Mouse (Mus musculus) CD8-positive naive resting alpha-beta T cell, adult 2 months (primary cell): ENCODE results near the gene Edem2.
A peak's percentile ranks its signal among the peaks of the same experiment; 100 is the strongest.

Experiments used
- DNase-seq, 2 experiments: peaks; one replicate each; pipeline ENCODE4 v3.0.0; 2022; ENCODE audit warnings: low read depth in 2 of 2, low spot score in 2 of 2

Gene Edem2

DNA sequence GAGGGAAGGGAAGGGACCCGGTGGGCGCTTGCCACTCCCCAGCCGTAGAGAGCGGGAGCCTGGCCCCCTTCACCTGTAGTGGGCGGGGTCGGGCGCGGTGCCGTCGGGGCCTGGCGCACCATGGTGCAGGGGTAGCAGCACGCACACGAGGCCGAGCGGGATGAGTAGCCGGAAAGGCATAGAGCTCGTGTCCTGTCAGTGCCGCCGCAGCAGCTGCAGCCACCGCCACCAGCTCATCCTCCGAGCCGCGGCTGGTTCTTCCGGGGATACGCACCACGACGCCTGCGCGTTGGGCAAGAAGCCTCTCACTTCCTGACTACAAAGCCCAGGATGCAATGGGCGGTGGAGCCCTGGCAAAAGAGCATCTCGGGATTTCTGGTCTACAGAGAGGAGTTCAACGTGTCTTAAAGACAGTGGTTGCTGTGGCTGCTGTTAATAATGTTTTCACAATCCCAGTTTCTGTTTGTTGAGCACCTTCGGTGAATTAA, at the start of gene Edem2:
TSS of gene Edem2 (minus strand) at position 318 of the 488 bp plus-strand sequence.
- DNase-seq = peak; percentile 88 to 93

DNA sequence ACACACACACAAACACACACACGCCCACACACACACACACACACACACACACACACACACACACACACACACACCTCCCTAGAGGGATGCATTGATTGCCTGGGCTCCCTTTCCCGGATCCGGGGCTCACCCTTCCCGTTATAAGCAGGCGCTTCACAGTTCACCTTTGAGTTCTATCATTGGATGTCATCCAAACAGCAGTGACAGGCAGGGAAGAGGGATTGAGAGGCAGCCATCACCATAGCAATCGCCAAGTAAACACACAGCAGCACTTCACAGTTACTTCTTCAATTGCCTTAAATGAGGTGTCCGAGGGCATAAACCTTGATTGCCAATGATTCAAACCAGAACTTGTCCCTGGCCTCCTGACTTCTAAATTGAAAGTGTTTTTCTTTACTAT, 49.8 kb upstream of the Edem2 start:
- DNase-seq = no peak

DNA sequence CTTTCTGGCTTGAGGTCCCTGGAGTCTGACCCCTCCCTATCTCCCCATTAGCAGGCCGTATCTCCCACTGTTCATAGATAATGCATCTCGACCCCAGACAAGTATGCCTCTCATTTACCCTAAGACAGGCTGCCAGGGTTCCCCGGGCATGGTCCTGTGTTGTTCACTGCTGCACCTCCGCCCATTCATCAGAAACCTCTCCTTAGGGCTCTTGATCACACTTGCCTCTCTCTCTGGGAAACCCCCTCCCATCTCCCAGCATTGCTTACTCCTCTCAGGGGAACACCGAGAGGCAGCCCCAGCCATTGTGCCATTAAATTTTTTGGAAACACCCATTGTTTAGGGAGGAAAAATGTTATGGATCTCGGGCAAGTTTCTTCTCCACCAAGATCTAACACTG, 48.7 kb upstream of the Edem2 start:
- no peak for DNase-seq

DNA sequence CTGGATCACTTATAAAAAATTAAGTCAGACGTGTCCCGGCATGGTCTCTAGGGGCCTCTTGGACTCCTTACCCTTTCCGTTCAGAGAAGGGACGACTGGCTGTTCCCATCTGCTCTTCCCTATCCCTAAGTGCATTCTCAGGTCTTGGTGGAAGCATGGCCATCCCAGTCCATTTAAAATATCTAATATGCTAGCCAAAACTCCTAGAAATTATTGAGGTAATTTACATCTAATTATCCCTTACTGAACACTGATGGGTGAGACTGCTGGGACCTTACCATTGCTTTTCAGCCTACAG, 48.4 kb upstream of the Edem2 start:
- no peak for DNase-seq

DNA sequence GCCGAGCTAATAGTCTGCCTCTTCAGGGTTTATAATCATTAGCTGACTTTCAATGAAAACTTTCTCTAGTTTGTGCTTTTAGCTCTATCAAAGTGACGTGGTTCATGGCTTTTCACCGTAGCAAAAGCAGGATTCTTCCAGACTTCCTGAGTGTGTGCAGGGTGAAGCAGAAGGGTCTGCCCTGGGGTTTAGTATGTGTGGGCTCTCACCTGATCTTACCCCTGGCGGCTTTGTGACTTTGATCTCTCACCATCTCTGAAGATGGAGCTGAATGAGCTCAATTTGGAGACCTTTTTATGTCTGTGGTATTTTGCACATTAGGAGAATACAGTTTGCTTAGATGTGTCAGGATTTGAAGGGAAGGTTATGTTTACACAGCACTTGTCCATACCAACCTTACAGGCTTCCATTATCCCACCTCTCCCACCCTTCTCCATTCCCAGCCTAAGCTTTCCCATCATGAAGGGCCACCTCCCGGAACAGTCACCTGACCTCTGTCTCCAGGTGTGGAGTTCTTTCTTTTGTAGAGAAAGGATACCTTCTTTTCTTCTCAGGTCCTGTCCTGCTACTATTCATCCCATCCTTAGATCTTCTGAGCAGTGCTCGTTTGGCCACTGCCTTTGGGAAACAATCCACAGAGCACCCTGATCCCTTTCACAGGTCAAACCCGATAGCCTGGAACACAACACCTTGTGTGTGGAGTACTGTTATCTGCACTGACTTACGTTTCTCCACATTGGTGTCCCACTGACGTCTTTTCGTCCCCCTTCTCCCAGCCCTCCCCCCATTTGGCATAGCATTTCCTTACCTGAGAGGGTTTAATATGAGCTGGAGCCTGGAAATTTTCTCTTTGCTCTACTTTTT, 47.8 kb upstream of the Edem2 start:
- DNase-seq = no peak

DNA sequence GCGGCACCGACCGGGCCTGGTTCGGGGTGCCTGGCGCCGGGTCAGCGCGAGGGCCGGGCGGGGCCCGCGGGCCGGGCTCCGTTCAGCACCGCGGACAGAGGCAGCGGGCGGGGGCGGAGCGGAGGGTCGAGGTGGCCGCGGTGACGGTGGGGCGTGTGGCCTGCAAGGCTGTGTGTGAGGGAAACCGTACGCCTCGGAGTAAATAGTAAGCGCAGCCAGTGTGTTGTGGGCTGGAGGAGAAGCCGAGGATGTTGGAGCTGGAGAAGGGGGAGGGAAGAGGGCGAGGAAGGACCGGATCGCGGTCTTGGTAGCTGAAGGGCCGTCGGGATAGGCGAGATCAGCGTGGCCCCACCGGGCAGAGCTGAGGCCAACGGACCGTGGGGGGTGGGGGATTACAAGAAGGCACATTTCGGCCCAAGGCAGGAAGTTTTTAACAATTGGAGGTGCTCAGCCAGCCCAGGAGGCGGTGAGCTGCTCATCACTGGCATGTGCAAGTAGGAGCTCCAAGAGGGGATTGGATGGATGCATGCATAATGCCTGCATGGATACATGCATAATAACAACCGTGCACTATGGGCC, 46.5 kb upstream of the Edem2 start:
- DNase-seq = no peak

DNA sequence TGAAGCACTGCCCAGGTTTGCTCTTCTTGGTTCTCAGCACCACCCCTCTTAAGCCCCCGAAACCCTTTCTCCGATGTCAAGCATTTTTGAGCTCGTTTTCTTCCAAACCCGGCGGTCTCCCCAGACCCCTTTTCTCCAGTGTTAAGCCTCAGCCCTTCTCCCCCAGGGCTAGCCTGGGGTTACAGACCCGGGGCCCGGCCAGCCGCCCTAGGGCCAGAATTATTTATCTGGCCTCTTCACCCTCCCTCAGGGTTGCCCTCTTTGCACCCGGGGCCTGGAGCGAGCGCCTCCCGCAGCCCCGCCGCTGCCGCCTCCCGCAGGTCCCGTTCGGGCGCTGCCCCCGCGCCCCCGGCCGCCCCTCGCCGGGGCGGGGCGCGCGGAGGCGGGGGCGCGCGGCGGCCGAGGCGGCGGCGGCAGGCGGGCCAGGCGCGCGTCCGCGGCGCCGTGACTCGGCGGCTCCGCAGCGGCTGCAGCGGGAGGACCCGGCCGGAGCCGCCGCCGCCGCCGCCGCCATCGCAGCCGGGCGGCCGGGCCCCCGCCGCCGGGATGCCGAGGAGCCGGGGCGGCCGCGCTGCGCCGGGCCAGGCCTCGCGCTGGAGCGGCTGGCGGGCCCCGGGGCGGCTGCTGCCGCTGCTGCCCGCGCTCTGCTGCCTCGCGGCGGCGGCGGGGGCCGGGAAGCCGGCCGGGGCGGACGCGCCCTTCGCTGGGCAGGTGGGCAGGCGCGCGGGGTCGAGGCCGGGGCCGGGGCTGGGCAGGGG, 45.8 kb upstream of the Edem2 start, which contains the start of gene Mmp24:
TSS of gene Mmp24 (plus strand) at position 416 of the 758 bp plus-strand sequence.
- no peak for DNase-seq

DNA sequence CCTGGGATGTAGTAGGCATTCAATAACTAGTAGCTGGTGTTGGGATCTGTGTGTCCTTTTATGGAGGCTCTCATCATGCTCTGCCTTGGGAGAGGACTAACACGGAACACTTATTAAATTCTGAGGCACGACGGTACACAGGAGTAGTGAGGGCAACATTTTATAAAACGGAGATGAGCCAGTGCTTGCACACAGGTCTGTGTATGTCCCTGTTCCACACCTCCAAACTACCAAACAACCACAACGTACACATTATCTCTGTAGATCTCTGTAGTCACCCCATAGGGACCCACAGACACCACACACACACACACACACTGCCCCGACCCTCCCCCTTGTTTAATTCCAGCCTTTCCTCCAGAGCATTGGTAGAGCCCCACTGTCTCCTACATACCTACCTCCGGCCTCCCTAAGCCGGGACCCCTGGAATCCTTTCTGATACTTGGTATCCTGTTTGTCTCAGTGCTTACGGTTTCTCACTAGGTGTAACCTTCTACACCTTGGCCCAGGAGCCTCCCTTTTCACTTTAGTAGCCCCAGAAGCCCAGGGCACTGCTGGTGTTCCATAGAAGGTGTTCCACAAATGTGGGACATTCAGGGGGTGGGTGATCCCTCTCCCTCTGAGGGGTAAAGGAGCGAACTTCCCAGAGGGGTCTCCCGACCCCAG, 45.1 kb upstream of the Edem2 start:
- no peak for DNase-seq

DNA sequence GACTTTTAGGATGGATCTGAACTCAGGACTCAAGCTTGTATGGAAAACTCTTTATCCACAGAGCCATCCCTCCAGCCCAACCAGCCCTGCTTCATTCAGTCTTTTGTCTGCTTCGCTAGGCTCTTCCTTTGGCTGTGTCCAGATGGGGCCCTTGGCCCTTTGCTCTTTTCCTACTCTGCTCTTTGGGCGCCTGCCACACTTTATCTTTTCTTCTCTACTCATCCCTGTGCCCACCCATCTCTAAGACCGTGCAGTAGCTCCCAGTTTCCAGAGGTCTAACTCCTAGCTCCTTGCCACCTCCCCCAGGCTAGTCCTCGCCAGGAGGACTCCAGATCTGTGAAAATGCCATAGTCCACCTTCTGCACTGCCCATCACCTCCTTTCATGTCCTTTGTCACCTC, 44.4 kb upstream of the Edem2 start:
- DNase-seq = no peak

DNA sequence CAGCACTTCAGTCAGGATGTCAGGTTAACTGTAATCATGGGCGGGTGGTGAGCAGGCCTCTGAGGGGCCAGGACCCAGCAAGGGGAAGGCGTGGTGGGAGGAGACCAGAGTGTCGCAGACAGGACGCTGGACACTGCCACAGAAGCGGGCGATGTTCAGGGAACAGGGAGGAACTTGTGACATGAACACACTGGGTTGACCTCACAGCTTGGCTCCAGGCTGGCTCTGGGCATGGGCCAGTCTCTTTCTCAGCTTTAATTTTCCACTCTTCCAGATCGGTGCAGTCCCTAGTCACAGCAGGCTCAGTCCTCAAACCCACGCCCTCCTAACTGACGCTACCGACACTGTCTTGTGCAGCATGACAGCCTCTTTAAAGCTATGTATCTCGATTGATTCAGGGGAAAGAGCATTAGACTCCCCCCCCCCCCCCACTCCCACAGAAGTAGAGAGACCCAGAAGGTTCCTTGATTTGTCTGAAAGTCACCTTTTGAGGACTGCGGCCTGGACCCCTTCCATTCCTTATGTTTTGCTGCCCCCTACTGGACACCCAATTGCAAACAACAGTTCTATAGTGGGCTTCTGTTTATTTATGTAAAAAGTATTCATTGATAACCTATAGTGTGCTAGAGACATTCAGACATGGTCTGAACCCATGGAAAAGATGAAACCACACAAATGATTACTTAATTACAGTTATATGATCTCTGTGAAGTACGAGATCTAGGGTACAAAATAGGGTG, 35.6 kb upstream of the Edem2 start:
- peak; percentile 79 to 80 for DNase-seq

DNA sequence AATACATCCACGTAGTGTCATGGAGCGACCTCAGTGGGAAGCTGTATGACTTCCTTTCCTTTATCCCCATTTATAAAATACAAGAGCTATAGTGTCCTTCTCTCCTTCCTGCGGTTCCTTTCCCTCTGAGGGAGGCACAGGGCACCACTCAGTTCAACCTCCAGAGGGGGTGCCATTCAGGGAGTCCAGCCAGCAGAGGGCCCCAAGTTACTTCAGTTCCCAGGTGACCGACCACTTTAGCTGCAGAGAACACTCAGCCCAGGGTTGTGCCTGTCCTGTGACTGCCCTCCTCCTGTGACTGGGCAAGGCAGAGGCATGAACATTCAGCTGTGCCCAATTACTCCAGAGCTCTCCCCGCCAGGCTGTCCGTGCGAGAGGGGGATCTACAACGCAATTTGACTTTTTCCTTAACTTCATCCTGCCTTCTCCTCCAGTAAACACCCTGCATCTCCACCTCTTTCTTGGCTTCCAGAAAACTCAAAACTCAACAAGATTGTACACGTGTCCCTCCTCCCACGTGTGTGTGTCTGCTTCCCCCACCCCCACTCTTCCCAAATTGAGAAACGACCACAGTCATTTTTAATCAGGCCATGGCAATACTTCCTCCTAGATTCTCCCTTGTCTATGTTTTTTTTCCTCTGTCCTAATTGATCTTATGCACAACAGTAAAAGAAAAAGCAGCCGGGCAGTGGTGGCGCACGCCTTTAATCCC, 27.7 kb upstream of the Edem2 start:
- no peak for DNase-seq

DNA sequence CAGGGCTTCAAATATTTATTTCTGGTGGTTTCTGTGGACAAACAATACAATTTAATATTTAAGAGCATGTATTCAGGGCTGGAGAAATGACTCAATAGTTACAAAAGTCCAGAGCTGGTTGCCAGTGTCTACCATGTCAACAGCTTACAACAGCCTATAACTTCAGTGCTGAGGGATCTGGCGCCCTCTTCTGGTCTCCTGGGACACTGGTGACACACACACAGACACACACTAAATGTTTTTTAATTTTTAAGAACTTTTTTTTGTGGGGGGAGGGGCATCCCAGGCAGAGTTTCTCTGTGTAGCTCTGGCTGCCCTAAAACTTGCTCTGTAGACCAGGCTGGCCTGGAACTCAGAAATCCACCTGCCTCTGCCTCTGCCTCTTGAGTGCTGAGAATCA, 26.5 kb upstream of the Edem2 start:
- peak in 1 of 2 experiments; percentile 36 for DNase-seq

DNA sequence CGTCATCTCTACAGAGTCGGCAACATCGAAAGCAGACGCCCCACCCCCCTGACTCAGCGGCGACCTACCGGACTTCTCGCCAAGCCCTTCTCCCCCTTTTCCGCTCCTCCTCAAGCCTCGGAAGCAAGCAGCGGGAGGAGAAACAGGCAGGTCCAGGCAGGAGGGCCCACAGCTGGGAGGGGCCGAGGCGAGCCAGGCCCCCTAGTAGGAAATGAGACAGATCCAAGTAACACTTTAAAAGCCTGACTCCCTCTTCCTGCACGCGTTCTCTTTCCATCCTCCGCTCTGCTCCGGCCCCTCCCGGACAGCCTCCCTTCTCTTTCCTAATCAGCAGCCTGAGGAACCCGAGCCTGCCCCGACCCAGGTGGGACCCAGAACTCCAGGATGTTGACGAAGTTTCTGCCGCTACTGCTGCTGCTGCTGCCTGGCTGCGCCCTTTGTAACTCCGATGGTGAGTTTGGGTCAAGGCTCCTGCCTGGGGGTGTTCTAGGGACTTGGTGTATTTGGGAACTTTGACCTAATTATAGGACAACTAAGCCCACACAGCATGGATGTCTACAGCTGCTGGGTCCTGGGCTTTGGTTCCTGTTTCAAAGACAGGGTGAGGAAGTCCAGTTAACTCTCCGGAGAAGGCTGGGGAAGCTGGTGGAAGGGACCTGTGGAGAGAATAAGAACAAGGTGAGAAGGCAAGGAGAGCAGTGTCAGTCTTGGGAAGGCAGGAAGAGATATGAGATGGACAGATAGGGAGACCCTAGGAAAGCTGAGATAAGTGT, 21.9 kb upstream of the Edem2 start, which contains the start of gene Procr:
TSS of gene Procr (plus strand) at position 104 of the 773 bp plus-strand sequence.
- no peak for DNase-seq

DNA sequence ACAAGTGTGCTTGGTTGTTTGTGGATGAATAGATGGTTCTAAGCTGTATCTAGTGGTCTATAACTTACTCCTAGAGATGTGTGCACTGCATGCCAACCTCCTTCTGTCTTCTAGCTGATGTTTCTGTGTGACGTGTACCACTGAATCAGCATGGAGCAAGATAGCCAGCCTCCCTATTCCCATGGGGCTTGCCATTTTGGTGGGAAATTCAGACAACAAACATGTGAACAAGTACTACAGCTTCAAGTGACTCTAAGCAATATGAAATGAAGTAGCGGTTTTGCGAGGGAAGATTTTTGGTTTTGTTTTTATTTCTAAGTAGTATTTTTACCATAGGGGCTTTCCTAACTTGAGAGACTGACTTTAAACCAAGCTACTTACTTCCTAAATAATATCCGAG, 20.1 kb upstream of the Edem2 start:
- no peak for DNase-seq

DNA sequence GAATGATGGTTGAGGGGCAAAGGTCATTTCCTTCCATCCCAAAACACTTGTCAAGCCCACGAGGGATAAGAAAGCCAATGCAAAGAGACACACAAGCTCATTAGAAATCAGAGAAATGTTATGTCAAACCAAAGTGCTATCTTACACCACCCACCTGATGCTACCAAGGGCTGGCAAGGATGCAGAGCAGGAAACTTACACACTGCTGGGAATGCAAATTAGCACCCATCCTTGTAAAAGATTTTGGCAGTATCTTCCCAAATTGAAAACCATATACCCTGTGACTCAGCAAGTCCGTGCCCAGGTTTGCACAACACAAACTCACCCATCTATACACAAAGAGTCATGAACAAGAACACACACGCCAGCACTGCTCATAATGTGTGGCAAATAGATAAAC, 16.2 kb upstream of the Edem2 start:
- DNase-seq = no peak

DNA sequence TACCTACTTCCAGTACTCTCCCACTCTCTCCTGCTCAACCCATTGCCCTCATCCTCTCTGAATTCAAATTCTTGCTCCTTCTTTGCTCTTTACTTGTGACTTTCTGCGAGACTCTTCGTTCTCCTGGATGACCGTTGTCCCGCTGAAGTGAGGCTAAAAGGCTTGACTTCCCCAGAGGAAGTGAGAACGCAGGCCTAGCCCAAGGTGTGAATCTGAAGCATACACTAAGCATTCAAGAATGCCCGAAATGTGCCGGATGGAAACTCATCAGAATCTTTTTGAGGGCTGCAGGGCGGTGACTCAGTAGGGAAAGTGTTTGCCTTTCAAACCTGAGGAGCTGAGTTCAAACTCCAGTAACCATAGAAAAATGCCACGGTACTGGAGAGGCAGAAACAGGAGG, 14.1 kb upstream of the Edem2 start:
- DNase-seq = no peak

DNA sequence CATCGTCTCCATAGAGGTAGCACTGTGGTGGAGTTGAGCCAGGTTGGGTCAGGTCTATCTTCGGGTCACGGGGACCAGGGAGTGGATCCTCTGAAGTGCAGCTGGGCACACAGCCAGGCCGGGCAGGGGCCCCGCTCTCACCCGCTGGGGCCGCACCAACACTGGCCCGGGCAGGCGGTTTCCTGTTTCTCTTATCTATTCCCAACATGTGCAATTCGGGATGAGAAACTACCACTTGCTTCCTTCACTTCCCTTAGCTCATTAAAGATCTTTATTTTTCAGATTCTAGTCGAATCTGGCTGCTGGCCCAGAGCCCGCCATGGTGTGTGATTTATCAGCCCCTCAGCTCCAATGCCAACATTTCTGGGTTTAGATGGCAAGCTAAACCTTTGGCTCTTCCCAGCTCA, 13.7 kb upstream of the Edem2 start:
- DNase-seq = no peak

DNA sequence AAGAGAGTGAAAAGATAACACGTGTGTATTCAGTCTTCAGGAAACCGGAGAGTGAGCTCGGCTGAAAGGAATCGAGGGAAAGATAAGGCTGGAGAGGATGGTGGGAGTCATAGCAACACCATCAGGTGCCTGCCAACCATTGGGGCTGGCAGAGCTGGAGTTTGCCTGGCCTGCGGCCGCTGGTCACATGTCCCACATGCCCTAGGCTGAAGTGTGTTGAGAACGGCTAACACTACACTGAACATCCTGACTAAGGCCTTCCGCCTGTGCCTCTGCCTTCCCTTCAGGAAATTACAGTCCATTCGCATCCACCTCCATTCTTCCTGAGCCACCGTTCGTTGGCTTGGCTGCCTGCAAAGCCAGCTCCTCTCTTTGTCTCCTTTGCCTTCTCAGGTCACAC, 12.9 kb upstream of the Edem2 start:
- no peak for DNase-seq

DNA sequence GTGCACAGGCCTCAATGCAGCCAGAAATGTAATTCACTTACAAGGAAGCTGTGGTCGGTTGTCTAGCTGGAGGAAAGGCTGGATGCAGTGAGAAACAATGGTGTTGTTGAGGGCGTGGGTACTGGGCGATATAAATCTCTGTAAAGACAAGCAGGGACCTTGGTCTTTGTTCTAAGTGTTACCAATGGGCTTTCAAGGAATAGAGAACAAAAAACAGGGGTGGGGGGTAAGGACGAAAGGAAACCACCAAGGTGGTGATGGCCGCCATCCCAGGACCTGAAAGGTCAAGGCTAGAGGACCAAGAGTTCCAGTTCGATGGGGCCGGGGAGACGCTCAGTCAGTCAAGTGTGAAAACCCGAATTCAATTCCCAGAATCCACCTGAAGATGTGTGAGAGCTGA, 8.5 kb upstream of the Edem2 start:
- DNase-seq = no peak
